Mouse (Mus musculus) heart, adult 18-20 months (tissue): ENCODE results near the gene Rmnd5b. TPM values are rescaled to one million over a fixed set of nuclear protein-coding genes. Genes with fewer than 3 reads are reported as not detected.
"Not testable (repeated sequence)": the region's sequence is repeated elsewhere in the genome, so short reads cannot be mapped to it uniquely, and the experiment has no call there.

Source experiments
- DNase-seq, 2 experiments: peaks; one replicate each; pipeline ENCODE4 v3.0.0; 2021 to 2022; ENCODE audit warnings: mixed read lengths in 1 of 2
- long read RNA-seq, 2 experiments: library from polyadenylated mRNA; stranded (forward); transcript quantifications; one replicate each; pipeline ENCODE4 v2.0.0; 2021
- total RNA-seq, 2 experiments: library from RNA; stranded (reverse); gene quantifications; 2 replicates each; pipeline ENCODE4 v1.2.3; 2021

Gene Rmnd5b
- total RNA-seq: 10 to 100 TPM; 15.7 to 16.4 TPM
- long read RNA-seq, experiment 1, transcript Rmnd5b-201 (10 exons, 1,946 nt): major isoform, 22 of 30 reads
- long read RNA-seq, experiment 1, partial matches to known transcripts: 3 of 30 reads
- long read RNA-seq, experiment 1, other reads (novel, unspliced or antisense): 5 of 30 reads
- long read RNA-seq, experiment 2, transcript Rmnd5b-201 (10 exons, 1,946 nt): major isoform, 8 of 13 reads
- long read RNA-seq, experiment 2, partial matches to known transcripts: 1 of 13 reads
- long read RNA-seq, experiment 2, other reads (novel, unspliced or antisense): 4 of 13 reads

GRCm38 (mm10) chr11:51635525-51636322 lies at the start of gene Rmnd5b:
Gene Rmnd5b, minus strand, starts transcription at chr11:51635896.
- DNase-seq: peak; percentile 92

GRCm38 (mm10) chr11:51681976-51682374 lies 46.3 kb upstream of the Rmnd5b start:
- DNase-seq: no peak

- peak; percentile 88 to 95 for DNase-seq
Observed at GRCm38 (mm10) chr11:51681324-51681975, 45.8 kb upstream of the Rmnd5b start.

- DNase-seq: no peak
Observed at GRCm38 (mm10) chr11:51679466-51679865, 43.8 kb upstream of the Rmnd5b start.

GRCm38 (mm10) chr11:51677737-51678418 lies 42.2 kb upstream of the Rmnd5b start:
- no peak for DNase-seq

GRCm38 (mm10) chr11:51675386-51675785 lies 39.7 kb upstream of the Rmnd5b start:
- no peak for DNase-seq

GRCm38 (mm10) chr11:51673291-51673690 lies 37.6 kb upstream of the Rmnd5b start:
- no peak for DNase-seq

GRCm38 (mm10) chr11:51671376-51671775 lies 35.7 kb upstream of the Rmnd5b start:
- DNase-seq: no peak

GRCm38 (mm10) chr11:51670846-51671245 lies 35.1 kb upstream of the Rmnd5b start:
- no peak for DNase-seq

- not testable (repeated sequence) for DNase-seq
Observed at GRCm38 (mm10) chr11:51664747-51665146, 29.1 kb upstream of the Rmnd5b start.

GRCm38 (mm10) chr11:51662632-51663031 lies 26.9 kb upstream of the Rmnd5b start:
- DNase-seq: no peak

- DNase-seq: no peak
Observed at GRCm38 (mm10) chr11:51661867-51662365, 26.2 kb upstream of the Rmnd5b start.

- DNase-seq: peak; percentile 43 to 67
Observed at GRCm38 (mm10) chr11:51658705-51659104, 23.0 kb upstream of the Rmnd5b start.

GRCm38 (mm10) chr11:51658291-51658690 lies 22.6 kb upstream of the Rmnd5b start:
- no peak for DNase-seq

GRCm38 (mm10) chr11:51656798-51657521 lies 21.3 kb upstream of the Rmnd5b start:
- no peak for DNase-seq

- DNase-seq: no peak
Observed at GRCm38 (mm10) chr11:51654891-51655290, 19.2 kb upstream of the Rmnd5b start.

- no peak for DNase-seq
Observed at GRCm38 (mm10) chr11:51653736-51654135, 18.0 kb upstream of the Rmnd5b start.

GRCm38 (mm10) chr11:51652889-51653418 lies 17.3 kb upstream of the Rmnd5b start:
- DNase-seq: no peak

- DNase-seq: peak; percentile 83 to 86
Observed at GRCm38 (mm10) chr11:51650691-51651515, 15.2 kb upstream of the Rmnd5b start, which contains the start of the genes N4bp3 and D930048N14Rik. Gene N4bp3, minus strand, starts transcription at chr11:51650842. Gene D930048N14Rik, plus strand, starts transcription at chr11:51650954.

GRCm38 (mm10) chr11:51650261-51650660 lies 14.6 kb upstream of the Rmnd5b start:
- peak in 1 of 2 experiments; percentile 26 for DNase-seq
